Mouse (Mus musculus) left cerebral cortex, postnatal 4 days (tissue): ENCODE data around the gene Fam136a. TPM values are rescaled to one million over a fixed set of nuclear protein-coding genes. Genes with fewer than 3 reads are reported as not detected.
A peak's percentile ranks its signal among the peaks of the same experiment; 100 is the strongest.
"Not testable (repeated sequence)": the region's sequence is repeated elsewhere in the genome, so short reads cannot be mapped to it uniquely, and the experiment has no call there.

Experiments used
- DNase-seq: peaks from one replicate; pipeline ENCODE4 v3.0.0-alpha.2; 2022
- intact Hi-C: fragments of 180-260 bp; cut with DNase I; formaldehyde crosslinking; loops from one replicate; pipeline ENCODE4 v1.15.1; 2025
- total RNA-seq, 2 experiments: library from RNA; stranded (reverse); gene quantifications; 2 replicates each; pipeline ENCODE4 v1.2.3; 2021

Fam136a gene
- 10 to 100 TPM; 45.4 to 50.4 TPM for total RNA-seq

GRCm38 (mm10) chr6:86365371-86366124 is at the start of gene Fam136a:
Fam136a (plus strand) TSS chr6:86365646.
- intact Hi-C loops: loop anchor here (2.0 to 10.0 kb wide), 2 partner anchors 237 to 341 kb away; partner anchors contain the start of gene Add2
- DNase-seq: peak; percentile 99

- intact Hi-C loops: no loop called here
These were observed 48.4 kb upstream of the Fam136a start for GRCm38 (mm10) chr6:86317066-86317465.

GRCm38 (mm10) chr6:86318855-86319254 is 46.6 kb upstream of the Fam136a start:
- no peak for DNase-seq
- intact Hi-C loops: no loop called here

More at GRCm38 (mm10) chr6:86317066-86317465, 48.4 kb upstream of the Fam136a start:
- no peak for DNase-seq

- DNase-seq: no peak
These were observed 43.3 kb upstream of the Fam136a start for GRCm38 (mm10) chr6:86322031-86322563.

GRCm38 (mm10) chr6:86322991-86323390 is 42.5 kb upstream of the Fam136a start:
- intact Hi-C loops: no loop called here
- no peak for DNase-seq

More at GRCm38 (mm10) chr6:86322031-86322563, 43.3 kb upstream of the Fam136a start:
- intact Hi-C loops: no loop called here

GRCm38 (mm10) chr6:86324400-86324799 is 41.0 kb upstream of the Fam136a start:
- DNase-seq: no peak
- intact Hi-C loops: no loop called here

GRCm38 (mm10) chr6:86325646-86326045 is 39.8 kb upstream of the Fam136a start:
- intact Hi-C loops: no loop called here
- no peak for DNase-seq

GRCm38 (mm10) chr6:86326866-86327265 is 38.6 kb upstream of the Fam136a start:
- DNase-seq: no peak
- intact Hi-C loops: no loop called here

- intact Hi-C loops: no loop called here
- DNase-seq: no peak
These were observed 37.1 kb upstream of the Fam136a start for GRCm38 (mm10) chr6:86328369-86328768.

- intact Hi-C loops: no loop called here
- no peak for DNase-seq
These were observed 35.5 kb upstream of the Fam136a start for GRCm38 (mm10) chr6:86329943-86330342.

GRCm38 (mm10) chr6:86335121-86335849 is 30.2 kb upstream of the Fam136a start:
- intact Hi-C loops: no loop called here

GRCm38 (mm10) chr6:86335860-86336259 is 29.6 kb upstream of the Fam136a start:
- intact Hi-C loops: no loop called here
- no peak for DNase-seq

More at GRCm38 (mm10) chr6:86335121-86335849, 30.2 kb upstream of the Fam136a start:
- no peak for DNase-seq

GRCm38 (mm10) chr6:86336340-86336739 is 29.1 kb upstream of the Fam136a start:
- intact Hi-C loops: not testable (repeated sequence)

GRCm38 (mm10) chr6:86343656-86344055 is 21.8 kb upstream of the Fam136a start:
- DNase-seq: no peak
- intact Hi-C loops: no loop called here

More at GRCm38 (mm10) chr6:86336340-86336739, 29.1 kb upstream of the Fam136a start:
- not testable (repeated sequence) for DNase-seq

- intact Hi-C loops: no loop called here
- no peak for DNase-seq
These were observed 19.4 kb upstream of the Fam136a start for GRCm38 (mm10) chr6:86346063-86346462.

GRCm38 (mm10) chr6:86349257-86349656 is 16.2 kb upstream of the Fam136a start:
- no peak for DNase-seq
- intact Hi-C loops: no loop called here

GRCm38 (mm10) chr6:86354948-86355347 is 10.5 kb upstream of the Fam136a start:
- no peak for DNase-seq
- intact Hi-C loops: no loop called here

GRCm38 (mm10) chr6:86356956-86357355 is 8.5 kb upstream of the Fam136a start:
- no peak for DNase-seq
- intact Hi-C loops: no loop called here

- intact Hi-C loops: loop anchor here (10.0 kb wide), 1 partner anchor 336 kb away; the partner anchor contains the start of gene Add2
- DNase-seq: no peak
These were observed 4.8 kb upstream of the Fam136a start for GRCm38 (mm10) chr6:86360691-86361090.

- intact Hi-C loops: loop anchor here (10.0 kb wide), 1 partner anchor 337 kb away; the partner anchor contains the start of gene Add2
These were observed 4.1 kb upstream of the Fam136a start for GRCm38 (mm10) chr6:86361373-86361772.

More at GRCm38 (mm10) chr6:86361373-86361772, 4.1 kb upstream of the Fam136a start:
- no peak for DNase-seq
